Mouse (Mus musculus) intestine, embryonic 16.5 days (tissue): Measurements from ENCODE around the gene Spdya. TPM values are rescaled to one million over a fixed set of nuclear protein-coding genes. Genes with fewer than 3 reads are reported as not detected.

ENCODE experiments used
- ATAC-seq: fragments of 200-750 bp; cut with Nextera tagmentation; 2 replicates; pipeline ENCODE4 v1.8.0; 2017; ENCODE audit warnings: moderate TSS enrichment, moderate library complexity
- H3K27ac ChIP-seq: fragments of 300-500 bp; sonication (generic); 2 replicates; pipeline ENCODE4 v1.5.1; 2014; ENCODE audit warnings: mild to moderate bottlenecking, low read length
- H3K27me3 ChIP-seq: fragments of 300-500 bp; sonication (generic); replicated peaks from 2 replicates; pipeline ENCODE4 v1.6.1; 2014; ENCODE audit warnings: low read length, control low read depth, mixed read lengths; ENCODE audit not compliant: control insufficient read depth, insufficient read depth
- H3K36me3 ChIP-seq: fragments of 300-500 bp; sonication (generic); 2 replicates; pipeline ENCODE4 v1.6.1; 2014; ENCODE audit warnings: low read length, control low read depth; ENCODE audit not compliant: control insufficient read depth, insufficient read depth
- H3K4me1 ChIP-seq: fragments of 300-500 bp; sonication (generic); 2 replicates; pipeline ENCODE4 v1.6.1; 2014; ENCODE audit warnings: low read length, control low read depth, mixed read lengths; ENCODE audit not compliant: control insufficient read depth, insufficient read depth
- H3K4me2 ChIP-seq: fragments of 300-500 bp; sonication (generic); 2 replicates; pipeline ENCODE4 v1.6.1; 2014; ENCODE audit warnings: low read depth, low read length, control low read depth
- H3K4me3 ChIP-seq: fragments of 300-500 bp; sonication (generic); 2 replicates; pipeline ENCODE4 v1.5.1; 2014; ENCODE audit warnings: mild to moderate bottlenecking, low read length
- H3K9ac ChIP-seq: fragments of 300-500 bp; sonication (generic); 2 replicates; pipeline ENCODE4 v1.6.1; 2014; ENCODE audit warnings: low read depth, low read length
- H3K9me3 ChIP-seq: fragments of 300-500 bp; sonication (generic); 2 replicates; pipeline ENCODE4 v1.6.1; 2016; ENCODE audit warnings: low read length, control low read depth; ENCODE audit not compliant: control insufficient read depth
- WGBS: fragments of 180-500 bp; shearing (Covaris S2); extraction: QIAGEN DNeasy Blood & Tissue Kit; methylation state at CpG from one replicate; pipeline ENCODE4 v1.1.7; 2014; 5-methylcytosine and 5-hydroxymethylcytosine counted together
- polyA plus RNA-seq: library from polyadenylated mRNA; unstranded; fragments of >200 nt; fragmentation: Nextera tagmentation; extraction: Ambion mirVana; gene quantifications from 2 replicates; pipeline ENCODE4 v1.2.1, GENCODE M21; 2015

Spdya gene
- polyA plus RNA-seq, 1 experiment from 2014 or later = 0.45 TPM

DNA sequence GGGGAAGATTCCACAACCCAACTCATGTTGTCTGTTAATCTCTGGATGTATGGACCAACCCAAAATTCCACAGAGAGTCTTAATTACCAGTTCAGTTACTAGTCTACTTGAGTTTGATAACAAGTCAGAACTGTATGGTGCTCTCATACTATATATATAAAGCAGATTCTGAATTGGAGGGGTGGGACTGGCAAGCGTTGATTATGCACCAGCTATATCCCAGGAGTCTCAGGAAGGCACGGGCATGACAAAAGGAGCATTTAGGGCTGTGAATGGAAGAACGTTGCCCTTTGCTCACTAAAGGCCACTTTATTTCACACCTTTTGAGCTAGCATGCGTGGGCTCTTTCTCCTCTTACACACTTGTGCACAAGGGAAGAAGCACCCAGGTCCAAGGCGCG, 511 bp upstream of the Spdya start:
- 11% methylated on average over 6 of the region's 6 CpGs for WGBS
- no peak for ATAC-seq
- Histone ChIP-seq H3K4me3 (peak overlapping the region; percentile 77), H3K9me3 (no peaks in the 10 kb centered on the region), H3K27me3 (peaks cover 4% of the 10 kb centered on the region; the same call in 1 of the 2 replicates), H3K27ac (no peak overlapping the region), H3K4me1 (peaks cover 3% of the 10 kb centered on the region; the same call in 1 of the 2 replicates), H3K36me3 (no peaks in the 10 kb centered on the region), H3K4me2 (peak overlapping the region; percentile 100), H3K9ac (peak overlapping the region; percentile 77)

DNA sequence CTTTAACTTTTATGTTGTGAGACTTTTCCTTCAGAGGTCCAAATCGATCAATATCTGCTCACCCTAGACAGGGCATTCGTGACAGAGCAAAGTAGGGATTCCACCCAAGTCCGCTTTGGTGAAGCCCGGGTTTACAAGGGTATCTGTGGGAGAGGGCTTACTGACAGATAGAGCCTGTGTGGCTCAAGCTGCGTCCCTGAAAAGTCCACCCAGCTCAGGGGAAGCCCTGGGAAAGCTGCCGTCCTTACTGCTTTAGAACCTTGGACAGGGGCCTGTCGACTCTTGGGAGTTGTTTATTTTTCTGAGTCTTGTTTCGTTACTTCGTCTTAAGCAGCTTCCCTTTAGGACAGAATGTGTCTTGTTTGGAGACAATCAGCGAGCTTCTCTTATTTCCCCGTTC, 1.0 kb downstream of the Spdya start:
- Histone ChIP-seq H3K9ac (no peak overlapping the region), H3K36me3 (no peaks in the 10 kb centered on the region), H3K4me2 (peak overlapping the region; percentile 100; the same call in 1 of the 2 replicates), H3K9me3 (no peaks in the 10 kb centered on the region), H3K4me1 (peaks cover 3% of the 10 kb centered on the region; the same call in 1 of the 2 replicates), H3K27ac (no peak overlapping the region), H3K27me3 (peaks cover 4% of the 10 kb centered on the region; the same call in 1 of the 2 replicates), H3K4me3 (no peak overlapping the region; the same call in 1 of the 2 replicates)
- no peak for ATAC-seq
- 13% methylated on average over 11 of the region's 11 CpGs for WGBS

DNA sequence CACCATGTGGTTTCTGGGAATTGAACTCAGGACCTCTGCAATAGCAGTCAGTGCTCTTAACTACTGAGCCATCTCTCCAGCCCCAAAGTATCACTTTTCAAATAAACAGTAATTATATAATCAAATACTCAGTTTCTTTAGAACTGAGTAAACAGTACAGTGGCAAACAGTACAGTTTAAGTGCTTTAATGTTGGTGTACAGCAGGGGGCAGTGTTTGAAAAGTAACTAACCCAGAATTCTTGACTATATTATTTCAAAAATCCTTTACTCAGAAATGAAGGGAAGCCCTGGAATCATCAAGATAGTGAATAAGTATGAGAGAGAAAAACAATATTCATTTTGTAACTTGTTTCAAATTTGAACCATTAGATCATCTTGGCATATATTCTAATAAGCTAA, 9.8 kb downstream of the Spdya start:
- Histone ChIP-seq H3K4me1 (no peaks in the 10 kb centered on the region), H3K36me3 (no peaks in the 10 kb centered on the region), H3K27me3 (no peaks in the 10 kb centered on the region), H3K9ac (no peak overlapping the region), H3K27ac (no peak overlapping the region), H3K9me3 (no peaks in the 10 kb centered on the region), H3K4me3 (no peak overlapping the region), H3K4me2 (no peak overlapping the region)
- ATAC-seq = no peak

DNA sequence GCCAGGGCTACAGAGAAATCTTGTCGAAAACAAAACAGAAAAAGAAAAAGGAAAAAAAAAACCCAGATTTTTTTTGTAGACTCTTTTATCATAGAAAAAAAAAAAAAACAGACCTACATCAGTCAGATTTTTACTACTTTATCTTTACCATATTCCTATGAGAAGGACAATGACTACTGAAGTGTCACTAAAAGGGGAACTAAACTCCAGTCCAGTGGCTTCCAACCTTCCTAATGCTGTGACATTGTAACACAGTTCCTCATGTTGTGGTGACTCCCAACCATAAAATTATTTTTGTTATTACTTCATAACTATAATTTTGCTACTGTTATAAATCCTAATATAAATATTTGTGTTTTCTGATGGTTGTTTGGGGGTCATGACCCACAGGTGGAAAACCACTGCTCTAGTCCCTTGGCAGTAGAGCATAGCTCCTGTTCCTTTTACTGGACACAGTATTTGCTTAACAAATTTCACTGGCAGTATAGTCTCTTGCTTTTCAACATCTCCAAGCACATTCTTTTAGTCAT, 27.4 kb downstream of the Spdya start:
- no peak for ATAC-seq
- Histone ChIP-seq H3K9ac (no peak overlapping the region), H3K4me3 (no peak overlapping the region), H3K27me3 (no peaks in the 10 kb centered on the region), H3K27ac (no peak overlapping the region), H3K4me1 (no peaks in the 10 kb centered on the region), H3K4me2 (no peak overlapping the region), H3K9me3 (no peaks in the 10 kb centered on the region), H3K36me3 (no peaks in the 10 kb centered on the region)
- 92% methylated on average over 1 of the region's 1 CpGs for WGBS

DNA sequence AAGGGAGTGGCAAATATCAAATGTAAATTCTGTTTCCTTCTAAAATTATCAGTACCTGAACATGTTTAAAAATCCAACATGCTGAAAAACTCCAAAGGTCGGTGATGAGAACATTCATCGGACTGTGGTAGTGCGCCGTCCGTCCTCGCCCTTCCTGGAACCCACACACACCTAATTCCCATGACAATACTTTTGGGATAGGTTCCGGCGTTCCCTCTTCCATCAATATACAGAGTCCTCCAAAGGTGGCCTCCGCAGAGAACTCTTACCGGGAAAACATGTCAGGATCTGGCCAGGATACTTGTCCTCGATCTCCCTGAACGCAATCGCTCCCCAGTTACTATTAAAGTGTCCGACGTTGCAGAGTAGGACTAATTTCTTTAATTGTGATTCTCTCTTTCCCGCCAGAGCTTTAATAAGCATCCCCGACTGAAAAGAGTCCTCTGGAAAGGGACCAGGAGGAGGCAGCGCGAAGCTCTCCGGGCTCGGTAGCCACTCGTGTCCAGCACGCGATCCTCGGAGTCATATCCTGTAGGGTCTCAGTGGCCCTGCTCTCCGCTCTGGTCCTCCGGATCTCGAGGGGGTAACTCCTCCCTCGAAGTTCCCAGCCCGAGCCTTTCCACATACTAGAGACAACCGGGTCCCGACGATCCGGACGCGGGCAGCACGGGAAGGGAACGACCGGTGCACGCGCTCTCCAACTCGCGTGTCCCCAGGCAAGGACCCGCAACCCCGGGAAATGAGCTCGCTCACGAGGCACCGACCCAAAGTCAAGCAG, 46.2 kb downstream of the Spdya start:
- Histone ChIP-seq H3K4me3 (peak overlapping the region; percentile 66), H3K36me3 (no peaks in the 10 kb centered on the region), H3K4me1 (peaks cover 7% of the 10 kb centered on the region; the same call in 1 of the 2 replicates), H3K9me3 (no peaks in the 10 kb centered on the region), H3K27ac (peak overlapping the region; percentile 83), H3K27me3 (no peaks in the 10 kb centered on the region), H3K4me2 (peak overlapping the region; percentile 80), H3K9ac (peak overlapping the region; percentile 75)
- ATAC-seq = peak; percentile 83
- under 1% methylated on average over 48 of the region's 48 CpGs for WGBS

DNA sequence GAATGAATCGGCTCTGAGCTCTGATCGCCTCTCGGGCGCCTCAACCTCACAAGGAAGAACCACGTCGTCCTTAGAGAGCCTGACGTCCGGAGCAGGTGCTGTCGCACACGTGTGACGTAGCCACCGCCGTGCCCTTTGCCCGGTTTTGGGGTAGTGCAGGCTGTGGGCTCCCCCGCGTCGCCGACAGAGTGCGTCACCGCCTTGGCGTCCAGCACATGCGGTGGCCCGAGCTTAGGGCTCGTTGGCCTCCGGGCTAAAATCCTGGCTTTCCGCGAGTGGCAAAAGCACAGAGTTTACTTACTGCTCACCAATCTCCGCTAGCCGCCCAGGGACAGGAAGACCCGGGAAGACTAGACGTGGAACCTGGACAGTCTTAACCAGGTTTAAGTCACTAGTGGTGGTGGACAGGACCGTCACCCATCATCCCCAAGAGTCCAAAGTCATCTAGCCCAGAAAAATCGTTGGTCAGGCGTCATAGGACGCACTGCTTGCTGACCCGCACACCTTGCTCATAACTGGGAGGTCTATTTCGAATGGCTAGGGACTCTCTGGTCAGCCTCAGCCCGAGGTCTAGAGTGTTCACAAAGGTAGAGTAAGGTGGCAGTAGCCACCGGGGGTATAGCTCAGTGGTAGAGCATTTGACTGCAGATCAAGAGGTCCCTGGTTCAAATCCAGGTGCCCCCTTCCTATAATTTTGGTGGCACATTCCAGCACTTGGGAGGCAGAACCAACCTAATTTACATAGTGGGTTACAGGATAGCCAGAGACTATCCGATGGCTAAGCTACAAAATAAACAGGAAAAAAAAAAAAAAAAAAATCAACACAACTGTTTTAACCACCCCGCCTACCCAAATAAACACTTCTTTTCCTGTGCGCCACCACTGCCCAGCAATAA, 47.0 kb downstream of the Spdya start:
- Histone ChIP-seq H3K27ac (peak overlapping the region; percentile 83), H3K27me3 (no peaks in the 10 kb centered on the region), H3K9ac (peak overlapping the region; percentile 75), H3K4me2 (peak overlapping the region; percentile 80), H3K36me3 (no peaks in the 10 kb centered on the region), H3K4me1 (peaks cover 7% of the 10 kb centered on the region; the same call in 1 of the 2 replicates), H3K4me3 (peak overlapping the region; percentile 66), H3K9me3 (no peaks in the 10 kb centered on the region)
- peak; percentile 98 for ATAC-seq
- 5% methylated on average over 42 of the region's 42 CpGs for WGBS

DNA sequence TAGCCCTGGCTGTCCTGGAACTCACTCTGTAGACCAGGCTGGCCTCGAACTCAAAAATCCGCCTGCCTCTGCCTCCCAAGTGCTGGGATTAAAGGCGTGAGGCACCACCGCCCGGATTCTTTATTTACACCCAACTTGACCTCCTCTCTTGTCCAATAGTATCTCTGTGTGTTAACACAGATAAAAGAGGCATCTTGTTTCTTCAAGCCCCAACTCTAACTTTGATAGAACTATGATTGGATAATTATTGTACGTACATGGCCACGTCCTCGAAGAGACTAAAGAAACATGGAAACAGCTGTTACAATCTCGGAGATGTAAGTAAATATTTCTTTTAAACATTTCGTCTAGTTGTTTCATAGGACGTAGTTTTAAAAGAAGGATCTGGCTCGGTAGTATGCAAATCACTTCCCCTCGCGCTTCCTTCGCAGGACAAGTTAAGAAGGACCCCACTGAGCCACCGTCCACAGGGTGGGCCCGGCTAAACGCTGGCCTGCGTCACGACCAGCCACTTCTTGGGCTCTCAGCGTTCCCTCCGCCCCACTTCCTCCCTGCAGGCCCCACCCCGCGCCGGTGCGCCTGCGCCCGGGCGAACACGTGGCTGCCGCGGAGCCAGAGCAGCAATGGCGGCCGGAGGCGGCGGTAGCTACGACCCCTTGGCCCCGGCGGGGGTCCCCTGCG, 63.9 kb downstream of the Spdya start, which contains the start of gene Wdr43:
Gene Wdr43, plus strand, starts transcription at position 258 of the 681 bp plus-strand sequence.
- ATAC-seq = peak; percentile 99
- 5% methylated on average over 40 of the region's 40 CpGs for WGBS
- peak within 1 kb of the TSS; percentile 100 for H3K4me3 ChIP-seq
- H3K9me3 ChIP-seq = no peaks in the 10 kb centered on the region
- no peaks in the 10 kb centered on the region; the same call in none of the 2 replicates for H3K4me1 ChIP-seq
- H3K27me3 ChIP-seq = no peaks in the 10 kb centered on the region
- H3K4me2 ChIP-seq = peak within 1 kb of the TSS; percentile 67
- H3K9ac ChIP-seq = peak within 1 kb of the TSS; percentile 97
- peak within 1 kb of the TSS; percentile 65 for H3K27ac ChIP-seq
- H3K36me3 ChIP-seq = no peaks in the 10 kb centered on the region

DNA sequence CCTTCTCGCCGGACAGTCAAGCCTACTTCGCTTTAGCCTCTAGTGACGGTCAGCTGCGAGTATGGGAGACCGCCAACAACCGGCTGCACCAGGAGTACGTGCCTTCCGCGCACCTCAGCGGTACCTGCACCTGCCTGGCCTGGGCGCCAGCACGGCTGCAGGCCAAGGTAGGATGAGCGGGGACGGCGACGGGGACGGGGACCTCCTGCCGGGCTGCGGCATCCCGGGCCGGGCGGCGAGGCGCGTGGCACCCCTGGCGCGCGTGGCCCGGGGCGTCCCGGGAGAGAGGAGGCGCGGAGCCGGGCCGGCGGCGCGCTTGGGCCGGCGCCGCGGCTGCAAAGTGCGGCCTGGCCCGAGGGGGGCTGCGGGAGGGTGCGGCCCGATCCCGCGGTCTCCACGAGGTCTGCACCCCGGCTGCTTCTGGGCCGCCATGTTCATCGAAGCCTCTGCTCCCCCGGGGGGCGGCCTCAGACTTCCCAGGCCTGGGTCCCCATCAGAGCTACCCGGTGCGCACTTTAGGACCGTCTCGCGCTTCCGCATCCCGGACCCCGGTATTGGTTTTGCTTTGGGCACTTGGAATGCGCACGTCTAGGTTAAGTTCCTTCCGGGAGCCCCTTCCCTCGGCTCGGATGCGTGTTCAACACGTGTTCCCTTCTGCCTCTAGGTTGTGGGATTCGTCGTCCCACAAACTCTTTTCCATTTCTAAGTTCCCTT, 64.6 kb downstream of the Spdya start:
- no peaks in the 10 kb centered on the region; the same call in none of the 2 replicates for H3K4me1 ChIP-seq
- no peaks in the 10 kb centered on the region for H3K36me3 ChIP-seq
- ATAC-seq = peak; percentile 77
- H3K9ac ChIP-seq = peak overlapping the region; percentile 97
- peak overlapping the region; percentile 67 for H3K4me2 ChIP-seq
- H3K27me3 ChIP-seq = no peaks in the 10 kb centered on the region
- H3K4me3 ChIP-seq = peak overlapping the region; percentile 100
- H3K9me3 ChIP-seq = no peaks in the 10 kb centered on the region
- H3K27ac ChIP-seq = peak overlapping the region; percentile 65
- under 1% methylated on average over 68 of the region's 73 CpGs for WGBS
